Mouse (Mus musculus) Muller cell, postnatal 12 days (primary cell): ENCODE results near the gene Ddx17.

ENCODE experiments used
- DNase-seq: peaks from one replicate; pipeline ENCODE4 v3.0.0-alpha.2; 2015; ENCODE audit errors: inconsistent ontology term

The Ddx17 gene

GRCm38 (mm10) chr15:79546410-79547288 lies at the start of gene Ddx17:
Gene Ddx17, minus strand, starts transcription at chr15:79546741.
- peak; percentile 98 for DNase-seq

GRCm38 (mm10) chr15:79581581-79581980 lies 35.0 kb upstream of the Ddx17 start:
- no peak for DNase-seq

- peak; percentile 12 for DNase-seq
Measured at GRCm38 (mm10) chr15:79577671-79578426, 31.3 kb upstream of the Ddx17 start.

GRCm38 (mm10) chr15:79576947-79577346 lies 30.4 kb upstream of the Ddx17 start:
- DNase-seq, result no peak

GRCm38 (mm10) chr15:79575543-79576222 lies 29.1 kb upstream of the Ddx17 start:
- no peak for DNase-seq

- DNase-seq, result no peak
Measured at GRCm38 (mm10) chr15:79562417-79562816, 15.9 kb upstream of the Ddx17 start.

- no peak for DNase-seq
Measured at GRCm38 (mm10) chr15:79559649-79560048, 13.1 kb upstream of the Ddx17 start.

- no peak for DNase-seq
Measured at GRCm38 (mm10) chr15:79552566-79552965, 6.0 kb upstream of the Ddx17 start.

GRCm38 (mm10) chr15:79548226-79548625 lies 1.7 kb upstream of the Ddx17 start:
- DNase-seq, result no peak

- DNase-seq, result no peak
Measured at GRCm38 (mm10) chr15:79547289-79547820, 814 bp upstream of the Ddx17 start.

- peak; percentile 83 for DNase-seq
Measured at GRCm38 (mm10) chr15:79545921-79546399, 581 bp downstream of the Ddx17 start.

GRCm38 (mm10) chr15:79545496-79545895 lies 1.0 kb downstream of the Ddx17 start:
- DNase-seq, result no peak

GRCm38 (mm10) chr15:79543968-79544367 lies 2.6 kb downstream of the Ddx17 start:
- no peak for DNase-seq

GRCm38 (mm10) chr15:79533796-79534195 lies 12.7 kb downstream of the Ddx17 start:
- DNase-seq, result no peak

GRCm38 (mm10) chr15:79529935-79530334 lies 16.6 kb downstream of the Ddx17 start:
- DNase-seq, result peak; percentile 43

GRCm38 (mm10) chr15:79527991-79528639 lies 18.4 kb downstream of the Ddx17 start:
- DNase-seq, result no peak

- no peak for DNase-seq
Measured at GRCm38 (mm10) chr15:79527192-79527591, 19.3 kb downstream of the Ddx17 start.

GRCm38 (mm10) chr15:79525979-79526768 lies 20.4 kb downstream of the Ddx17 start:
- no peak for DNase-seq

- DNase-seq, result no peak
Measured at GRCm38 (mm10) chr15:79525564-79525963, 21.0 kb downstream of the Ddx17 start.
